In the genomic region with DNA sequence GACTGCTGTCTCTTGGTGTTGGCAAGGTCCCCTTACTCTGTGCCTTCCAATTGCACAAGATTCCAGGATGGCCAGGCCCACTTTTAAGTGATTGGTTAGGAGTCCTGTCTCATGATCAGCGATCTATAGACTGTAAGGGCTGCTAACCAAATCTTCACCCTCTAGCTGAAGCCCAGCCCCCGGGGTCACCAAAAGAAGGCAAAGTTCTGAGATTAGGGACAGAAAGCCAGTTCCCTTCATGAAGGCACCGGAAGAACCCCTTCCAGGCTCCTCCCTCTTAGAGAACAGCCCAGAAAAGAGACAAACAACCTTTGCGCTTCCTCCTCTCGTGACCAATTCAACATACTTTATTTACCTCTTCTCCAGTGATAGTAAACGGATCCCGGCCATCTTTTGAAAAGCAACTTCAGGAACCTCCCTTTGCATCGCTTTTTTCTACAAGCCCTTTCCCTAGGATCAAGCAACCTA, we compare ENCODE assay signal across 8 mouse cellular contexts. TPM values are rescaled to one million over a fixed set of nuclear protein-coding genes. Genes with fewer than 3 reads are reported as not detected.
DNase-seq lines count a peak whose midpoint lies in the region; ATAC-seq lines count a peak whose summit lies in the region.

No protein-coding gene starts in this region.

- peaks cover 9% of the 10 kb centered on the region for H3K36me3 ChIP-seq in heart, embryonic 16.5 days (ENCODE audit: control insufficient read depth, insufficient read depth)
- peaks cover 40% of the 10 kb centered on the region for H3K36me3 ChIP-seq in megakaryocyte, embryonic 14.5 days (replicated peaks; ENCODE audit: low read length)

- H3K4me1 ChIP-seq in heart, embryonic 16.5 days (ENCODE audit: control insufficient read depth, insufficient read depth, low read length) = peaks cover 37% of the 10 kb centered on the region
- peaks cover 50% of the 10 kb centered on the region for H3K4me1 ChIP-seq in megakaryocyte, embryonic 14.5 days

- H3K27ac ChIP-seq in heart, embryonic 16.5 days (ENCODE audit: low read length) = peak overlapping the region; percentile 82

- no peak for ATAC-seq in heart, embryonic 16.5 days (replicated peaks; ENCODE audit: extremely low read depth, insufficient read depth, low FRiP score)

- H3K4me2 ChIP-seq in heart, embryonic 16.5 days (ENCODE audit: low read depth, low read length) = peak overlapping the region; percentile 93

- H3K27me3 ChIP-seq in heart, embryonic 16.5 days (ENCODE audit: control insufficient read depth, insufficient read depth, low read length) = no peaks in the 10 kb centered on the region
- H3K27me3 ChIP-seq in megakaryocyte, embryonic 14.5 days (replicated peaks) = no peaks in the 10 kb centered on the region

- peak overlapping the region; percentile 98 for H3K4me3 ChIP-seq in heart, embryonic 16.5 days (ENCODE audit: low read length)
- H3K4me3 ChIP-seq in megakaryocyte, embryonic 14.5 days (replicated peaks) = peak overlapping the region; percentile 100

- DNase-seq in layer of hippocampus, adult 9-11 months = peak; percentile 26
- no peak for DNase-seq in layer of hippocampus, postnatal 10 days (ENCODE audit: low spot score in 2 of 2)
- peak; percentile 30 for DNase-seq in embryo, embryonic 11 days
- peak; percentile 57 to 71 for DNase-seq in kidney, postnatal 25 days
- peak; percentile 40 to 62 for DNase-seq in spleen, postnatal 10 days (ENCODE audit: low spot score in 2 of 2)
- no peak for DNase-seq in urinary bladder, adult 2 months (ENCODE audit: low spot score)

- 2% methylated on average over 8 of the region's 8 CpGs for WGBS in heart, embryonic 16.5 days

- H3K9me3 ChIP-seq in heart, embryonic 16.5 days (replicated peaks; ENCODE audit: control insufficient read depth, low read length) = no peaks in the 10 kb centered on the region
- H3K9me3 ChIP-seq in megakaryocyte, embryonic 14.5 days = peaks cover 5% of the 10 kb centered on the region; the same call in 1 of the 2 replicates

- peak overlapping the region; percentile 95 for H3K9ac ChIP-seq in heart, embryonic 16.5 days (ENCODE audit: low read length)

RNA-seq across cellular contexts. Expression of gene Eif4ebp2, which starts 1.0 kb away (rescaled TPM):
- total RNA-seq in layer of hippocampus, postnatal 10 days (2021) = 10 to 100 TPM; 46.3 to 49.2 TPM
- 43.1 and 52.7 TPM in 2 replicates for polyA plus RNA-seq in heart, embryonic 16.5 days (2015; fragmentation: Nextera tagmentation; extraction: Ambion mirVana)
- polyA plus RNA-seq in megakaryocyte, embryonic 14.5 days (2012; ENCODE audit: insufficient read depth, low replicate concordance) = 24.5 and 52.9 TPM in 2 replicates
- 60.2 and 86.0 TPM in 2 replicates for polyA plus RNA-seq in urinary bladder, adult 2 months (2012; rRNA removed)

RNA-seq across cellular contexts. Expression of gene Lrrc20, which starts 24.1 kb away (rescaled TPM):
- 10 to 100 TPM; 16.2 to 16.7 TPM for total RNA-seq in layer of hippocampus, postnatal 10 days (2021)
- 12.9 and 13.4 TPM in 2 replicates for polyA plus RNA-seq in heart, embryonic 16.5 days (2015; fragmentation: Nextera tagmentation; extraction: Ambion mirVana)
- 2.0 and 5.2 TPM in 2 replicates for polyA plus RNA-seq in megakaryocyte, embryonic 14.5 days (2012; ENCODE audit: insufficient read depth, low replicate concordance)
- 11.8 and 12.6 TPM in 2 replicates for polyA plus RNA-seq in urinary bladder, adult 2 months (2012; rRNA removed)

RNA-seq across cellular contexts. Expression of gene Nodal, which starts 33.7 kb away (rescaled TPM):
- total RNA-seq in layer of hippocampus, postnatal 10 days (2021) = not detected
- 0.14 TPM in 1 of 2 replicates, not detected in the other for polyA plus RNA-seq in heart, embryonic 16.5 days (2015; fragmentation: Nextera tagmentation; extraction: Ambion mirVana)
- not detected in 2 replicates for polyA plus RNA-seq in megakaryocyte, embryonic 14.5 days (2012; ENCODE audit: insufficient read depth, low replicate concordance)
- 0.07 TPM in 1 of 2 replicates, not detected in the other for polyA plus RNA-seq in urinary bladder, adult 2 months (2012; rRNA removed)

Comparison
In these comparisons a context has a peak if more than half of its experiments do, and no peak if none do; other contexts are left out.
1. DNase-seq: peak in layer of hippocampus, adult 9-11 months (single experiment), embryo, embryonic 11 days (single experiment), kidney, postnatal 25 days (2 of 2) and spleen, postnatal 10 days (2 of 2); none in layer of hippocampus, postnatal 10 days (0 of 2) and urinary bladder, adult 2 months (single experiment).